Mouse (Mus musculus) forebrain, embryonic 11.5 days (tissue): ENCODE measurements at regions not wholly inside any gene's neighbourhood (a gene's known extent, or its start where the extent isn't known, plus 50 kb on each side); places are given as distances from the start of the nearest gene placed in this dataset.
A peak's percentile ranks its signal among the peaks of the same experiment; 100 is the strongest.

Source experiments
- ATAC-seq: fragments of 200-750 bp; cut with Nextera tagmentation; replicated peaks from 2 replicates; pipeline ENCODE4 v1.8.0; 2017; ENCODE audit warnings: moderate TSS enrichment; ENCODE audit not compliant: low FRiP score
- DNase-seq: peaks from one replicate; pipeline ENCODE4 v3.0.0-alpha.2; 2017; ENCODE audit warnings: low spot score
- H3K27ac ChIP-seq: fragments of 300-500 bp; sonication (generic); 2 replicates; pipeline ENCODE4 v1.5.1; 2014; ENCODE audit warnings: low read depth, low read length
- H3K27me3 ChIP-seq: fragments of 300-500 bp; sonication (generic); 2 replicates; pipeline ENCODE4 v1.6.1; 2014; ENCODE audit warnings: mild to moderate bottlenecking, low read length, mixed read lengths; ENCODE audit not compliant: control insufficient read depth, insufficient read depth
- H3K36me3 ChIP-seq: fragments of 300-500 bp; sonication (generic); 2 replicates; pipeline ENCODE4 v1.6.1; 2014; ENCODE audit warnings: mild to moderate bottlenecking, low read length, moderate library complexity, mixed read lengths; ENCODE audit not compliant: control insufficient read depth, insufficient read depth
- H3K4me1 ChIP-seq: fragments of 300-500 bp; sonication (generic); replicated peaks from 2 replicates; pipeline ENCODE4 v1.6.1; 2014; ENCODE audit warnings: low read length, mixed read lengths; ENCODE audit not compliant: control insufficient read depth, insufficient read depth
- H3K4me2 ChIP-seq: fragments of 300-500 bp; sonication (generic); 2 replicates; pipeline ENCODE4 v1.6.1; 2014; ENCODE audit warnings: low read depth, mild to moderate bottlenecking, low read length, moderate library complexity, mixed read lengths; ENCODE audit not compliant: severe bottlenecking
- H3K4me3 ChIP-seq: fragments of 300-500 bp; sonication (generic); 2 replicates; pipeline ENCODE4 v1.5.1; 2014; ENCODE audit warnings: low read depth, low read length
- H3K9ac ChIP-seq: fragments of 300-500 bp; sonication (generic); 2 replicates; pipeline ENCODE4 v1.6.1; 2014; ENCODE audit warnings: low read length
- H3K9me3 ChIP-seq: fragments of 300-500 bp; sonication (generic); 2 replicates; pipeline ENCODE4 v1.6.1; 2016; ENCODE audit warnings: low read length, mixed read lengths; ENCODE audit not compliant: control insufficient read depth
- WGBS: fragments of 180-500 bp; shearing (Covaris S2); extraction: QIAGEN DNeasy Blood & Tissue Kit; methylation state at CpG from one replicate; pipeline ENCODE4 v1.1.7; 2014; 5-methylcytosine and 5-hydroxymethylcytosine counted together

- Histone ChIP-seq H3K9me3 (no peaks in the 10 kb centered on the region), H3K4me1 (no peaks in the 10 kb centered on the region), H3K27ac (no peak overlapping the region), H3K27me3 (no peaks in the 10 kb centered on the region), H3K36me3 (no peaks in the 10 kb centered on the region), H3K9ac (no peak overlapping the region), H3K4me2 (no peak overlapping the region), H3K4me3 (no peak overlapping the region)
- WGBS = 75% methylated on average over 4 of the region's 4 CpGs
- DNase-seq (no peak), ATAC-seq (no peak)
Observed at GRCm38 (mm10) chr2:83507901-83508300, 136.3 kb upstream of the Zc3h15 start.

GRCm38 (mm10) chr2:83549454-83549853 is 94.8 kb upstream of the Zc3h15 start:
- Histone ChIP-seq H3K27me3 (no peaks in the 10 kb centered on the region), H3K9ac (no peak overlapping the region), H3K27ac (no peak overlapping the region), H3K4me3 (no peak overlapping the region), H3K4me2 (no peak overlapping the region), H3K4me1 (no peaks in the 10 kb centered on the region), H3K9me3 (no peaks in the 10 kb centered on the region), H3K36me3 (no peaks in the 10 kb centered on the region)
- ATAC-seq = 0 out of 2 replicates have a peak, but pooled peaks have one; percentile 58
- peak; percentile 48 for DNase-seq

GRCm38 (mm10) chr2:83552329-83552728 is 91.9 kb upstream of the Zc3h15 start:
- Histone ChIP-seq H3K9me3 (no peaks in the 10 kb centered on the region), H3K4me1 (no peaks in the 10 kb centered on the region), H3K36me3 (no peaks in the 10 kb centered on the region), H3K4me2 (no peak overlapping the region), H3K27me3 (no peaks in the 10 kb centered on the region), H3K27ac (no peak overlapping the region), H3K9ac (no peak overlapping the region), H3K4me3 (no peak overlapping the region)
- DNase-seq = no peak
- 64% methylated on average over 3 of the region's 3 CpGs for WGBS
- ATAC-seq = no peak
